Mouse (Mus musculus): ENCODE measurements around the gene Cmtm5. TPM values are rescaled to one million over a fixed set of nuclear protein-coding genes. Genes with fewer than 3 reads are reported as not detected.

The Cmtm5 gene
- polyA plus RNA-seq, 1 experiment = not detected

DNA sequence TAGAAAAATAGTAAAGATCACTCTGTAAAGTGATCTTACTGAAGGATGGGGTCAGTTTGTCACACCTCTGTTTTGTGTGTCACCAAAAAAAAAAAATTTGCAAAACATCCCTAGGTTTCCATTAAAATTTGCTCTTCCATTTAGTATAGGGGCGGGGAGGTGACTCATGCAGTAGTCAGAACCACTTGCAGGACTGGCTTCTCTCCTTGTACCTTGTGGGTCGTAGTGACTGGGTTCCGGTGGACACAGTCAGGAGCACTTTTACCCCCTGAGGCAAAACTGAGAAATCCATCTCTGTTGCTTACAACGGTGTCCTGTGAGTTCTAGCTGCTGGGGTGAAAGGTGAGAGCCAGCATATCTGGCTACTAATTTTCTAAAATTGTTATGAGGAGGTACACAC, 32.4 kb upstream of the Cmtm5 start:
- Histone ChIP-seq H3K27ac (ENCODE audit: control insufficient read depth, insufficient read depth, low read depth, low read length) (no peak overlapping the region), H3K27me3 (ENCODE audit: control insufficient read depth, insufficient read depth, low read length) (no peaks in the 10 kb centered on the region), H3K4me1 (ENCODE audit: control insufficient read depth, insufficient read depth, low read length) (no peaks in the 10 kb centered on the region), H3K4me3 (ENCODE audit: control insufficient read depth, low read depth, low read length) (no peak overlapping the region), H3K36me3 (ENCODE audit: control insufficient read depth, insufficient read depth, low read length) (no peaks in the 10 kb centered on the region)
- TF ChIP-seq CTCF (IDR thresholded peaks at IDR 0.05; ENCODE audit: control insufficient read depth, insufficient read depth, insufficient replicate concordance, low read depth, low read length) = no peak
- no peak for TF ChIP-seq POLR2A (IDR thresholded peaks at IDR 0.05; ENCODE audit: control insufficient read depth, low read depth, low read length)

DNA sequence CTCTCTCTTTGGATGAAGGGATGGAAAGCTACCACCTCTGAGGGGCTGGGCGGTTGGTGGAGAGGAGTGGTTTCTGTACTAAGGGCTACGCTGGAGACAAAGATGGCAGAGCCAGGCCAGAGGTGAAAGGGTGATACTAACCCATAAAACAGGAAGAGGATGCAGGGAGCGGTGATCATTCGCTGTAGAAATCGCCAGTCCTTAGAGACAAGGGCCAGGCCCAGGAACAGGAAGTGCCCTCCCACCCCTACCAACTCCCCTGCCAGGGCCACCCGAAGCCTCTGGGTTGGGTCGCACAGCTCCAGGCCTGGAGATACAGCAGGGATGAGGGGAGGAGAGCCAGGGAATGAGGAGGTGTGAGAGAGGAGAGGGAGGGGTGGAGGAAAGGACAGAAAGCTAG, 27.4 kb upstream of the Cmtm5 start:
- Histone ChIP-seq H3K36me3 (ENCODE audit: control insufficient read depth, insufficient read depth, low read length) (no peaks in the 10 kb centered on the region), H3K4me1 (ENCODE audit: control insufficient read depth, insufficient read depth, low read length) (peaks cover 3% of the 10 kb centered on the region), H3K27me3 (ENCODE audit: control insufficient read depth, insufficient read depth, low read length) (no peaks in the 10 kb centered on the region), H3K4me3 (ENCODE audit: control insufficient read depth, low read depth, low read length) (no peak overlapping the region), H3K27ac (ENCODE audit: control insufficient read depth, insufficient read depth, low read depth, low read length) (no peak overlapping the region)
- TF ChIP-seq CTCF (IDR thresholded peaks at IDR 0.05; ENCODE audit: control insufficient read depth, insufficient read depth, insufficient replicate concordance, low read depth, low read length) (no peak), POLR2A (IDR thresholded peaks at IDR 0.05; ENCODE audit: control insufficient read depth, low read depth, low read length) (no peak)

DNA sequence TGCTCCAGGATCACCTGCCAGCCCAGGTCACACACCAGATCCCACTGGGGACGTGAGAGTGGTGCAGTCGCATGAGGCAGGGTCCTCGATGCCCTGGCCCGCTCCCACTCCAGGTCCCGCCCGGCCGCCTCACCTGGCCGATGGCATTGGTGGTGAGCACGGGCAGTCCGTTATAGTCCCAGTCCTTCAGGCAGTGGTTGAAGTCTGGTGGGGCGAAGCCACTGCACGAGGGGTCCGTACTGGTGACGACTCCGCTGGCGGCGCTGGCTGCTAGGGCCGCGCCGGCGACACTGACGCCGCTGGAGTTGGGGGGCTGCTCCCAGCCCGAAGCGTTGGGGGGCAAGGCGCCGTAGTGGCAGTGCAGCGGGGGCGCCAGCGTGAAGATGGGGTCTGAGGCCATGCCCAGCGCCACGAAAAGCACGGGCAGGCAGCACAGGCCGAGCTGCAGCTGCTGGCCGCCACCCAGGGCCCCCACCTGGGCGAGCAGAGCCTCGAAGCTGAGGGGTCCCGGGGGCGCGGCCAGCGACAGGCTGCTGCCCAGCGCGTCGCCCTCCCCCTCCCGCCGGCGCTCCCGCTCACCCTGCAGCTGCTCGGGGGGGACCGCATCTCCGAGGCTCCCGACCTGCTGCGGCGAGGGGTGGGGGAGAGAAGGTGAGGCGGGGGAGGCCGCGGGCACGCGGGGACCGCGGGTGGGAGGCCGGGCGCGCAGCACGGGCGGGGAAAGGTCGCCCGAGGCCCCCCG, 23.8 kb upstream of the Cmtm5 start:
- H3K4me3 ChIP-seq (ENCODE audit: control insufficient read depth, low read depth, low read length) = peak overlapping the region; percentile 64
- no peaks in the 10 kb centered on the region for H3K27me3 ChIP-seq (ENCODE audit: control insufficient read depth, insufficient read depth, low read length)
- peaks cover 3% of the 10 kb centered on the region for H3K4me1 ChIP-seq (ENCODE audit: control insufficient read depth, insufficient read depth, low read length)
- TF ChIP-seq CTCF (IDR thresholded peaks at IDR 0.05; ENCODE audit: control insufficient read depth, insufficient read depth, insufficient replicate concordance, low read depth, low read length) = no peak
- no peak for TF ChIP-seq POLR2A (IDR thresholded peaks at IDR 0.05; ENCODE audit: control insufficient read depth, low read depth, low read length)
- H3K36me3 ChIP-seq (ENCODE audit: control insufficient read depth, insufficient read depth, low read length) = no peaks in the 10 kb centered on the region
- no peak overlapping the region for H3K27ac ChIP-seq (ENCODE audit: control insufficient read depth, insufficient read depth, low read depth, low read length)

DNA sequence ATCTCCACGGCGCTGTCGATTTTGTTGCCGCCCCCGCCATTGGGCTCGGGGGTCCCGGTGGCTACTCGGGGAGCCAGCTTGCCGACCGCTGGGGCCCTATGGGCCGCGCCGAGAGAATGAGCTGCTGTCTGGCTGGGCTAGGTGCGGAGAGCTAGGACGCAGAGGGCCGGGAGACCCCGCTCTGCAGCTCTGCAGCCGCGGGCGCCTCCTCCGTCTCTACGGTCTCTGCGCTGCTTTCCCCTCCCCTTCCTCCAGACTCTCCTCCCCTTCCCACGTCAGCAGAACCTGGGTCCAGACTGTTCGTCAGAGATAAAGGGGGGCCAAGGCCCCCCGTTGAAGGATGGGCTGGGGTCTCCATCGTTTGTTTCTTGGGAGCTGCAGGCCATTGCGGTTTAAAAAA, 23.2 kb upstream of the Cmtm5 start, which contains the start of gene Slc22a17:
Slc22a17 (minus strand) TSS at position 247 of the 400 bp plus-strand sequence.
- Histone ChIP-seq H3K4me1 (ENCODE audit: control insufficient read depth, insufficient read depth, low read length) (peaks cover 3% of the 10 kb centered on the region), H3K4me3 (ENCODE audit: control insufficient read depth, low read depth, low read length) (peak within 1 kb of the TSS; percentile 64), H3K36me3 (ENCODE audit: control insufficient read depth, insufficient read depth, low read length) (no peaks in the 10 kb centered on the region), H3K27me3 (ENCODE audit: control insufficient read depth, insufficient read depth, low read length) (no peaks in the 10 kb centered on the region), H3K27ac (ENCODE audit: control insufficient read depth, insufficient read depth, low read depth, low read length) (no peak within 1 kb of the TSS)
- TF ChIP-seq CTCF (IDR thresholded peaks at IDR 0.05; ENCODE audit: control insufficient read depth, insufficient read depth, insufficient replicate concordance, low read depth, low read length) (no peak), POLR2A (IDR thresholded peaks at IDR 0.05; ENCODE audit: control insufficient read depth, low read depth, low read length) (peak; percentile 54; the same call in 1 of the 2 replicates)

DNA sequence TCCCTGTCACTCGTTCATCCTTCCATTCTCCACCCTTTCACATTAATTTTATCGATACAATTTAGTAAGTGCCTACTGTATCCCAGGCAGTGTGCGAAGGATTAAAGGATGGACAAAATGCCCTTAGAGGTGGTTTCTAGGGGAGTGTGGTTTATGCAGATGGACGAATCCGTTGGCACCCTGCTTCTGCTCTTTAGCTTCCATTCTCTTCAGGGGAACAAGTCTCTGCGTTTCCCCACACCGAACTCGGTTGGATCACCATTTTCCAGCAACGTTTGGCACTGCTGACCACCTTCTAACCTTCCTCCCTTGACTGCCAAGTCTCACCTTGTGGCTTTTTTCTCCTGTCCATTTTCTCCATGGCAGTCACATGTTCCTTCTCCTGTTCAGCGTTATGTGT, 22.7 kb upstream of the Cmtm5 start:
- H3K4me1 ChIP-seq (ENCODE audit: control insufficient read depth, insufficient read depth, low read length) = peaks cover 3% of the 10 kb centered on the region
- TF ChIP-seq CTCF (IDR thresholded peaks at IDR 0.05; ENCODE audit: control insufficient read depth, insufficient read depth, insufficient replicate concordance, low read depth, low read length) (no peak), POLR2A (IDR thresholded peaks at IDR 0.05; ENCODE audit: control insufficient read depth, low read depth, low read length) (no peak)
- no peaks in the 10 kb centered on the region for H3K36me3 ChIP-seq (ENCODE audit: control insufficient read depth, insufficient read depth, low read length)
- no peaks in the 10 kb centered on the region for H3K27me3 ChIP-seq (ENCODE audit: control insufficient read depth, insufficient read depth, low read length)
- no peak overlapping the region for H3K27ac ChIP-seq (ENCODE audit: control insufficient read depth, insufficient read depth, low read depth, low read length)
- H3K4me3 ChIP-seq (ENCODE audit: control insufficient read depth, low read depth, low read length) = peak overlapping the region; percentile 64

DNA sequence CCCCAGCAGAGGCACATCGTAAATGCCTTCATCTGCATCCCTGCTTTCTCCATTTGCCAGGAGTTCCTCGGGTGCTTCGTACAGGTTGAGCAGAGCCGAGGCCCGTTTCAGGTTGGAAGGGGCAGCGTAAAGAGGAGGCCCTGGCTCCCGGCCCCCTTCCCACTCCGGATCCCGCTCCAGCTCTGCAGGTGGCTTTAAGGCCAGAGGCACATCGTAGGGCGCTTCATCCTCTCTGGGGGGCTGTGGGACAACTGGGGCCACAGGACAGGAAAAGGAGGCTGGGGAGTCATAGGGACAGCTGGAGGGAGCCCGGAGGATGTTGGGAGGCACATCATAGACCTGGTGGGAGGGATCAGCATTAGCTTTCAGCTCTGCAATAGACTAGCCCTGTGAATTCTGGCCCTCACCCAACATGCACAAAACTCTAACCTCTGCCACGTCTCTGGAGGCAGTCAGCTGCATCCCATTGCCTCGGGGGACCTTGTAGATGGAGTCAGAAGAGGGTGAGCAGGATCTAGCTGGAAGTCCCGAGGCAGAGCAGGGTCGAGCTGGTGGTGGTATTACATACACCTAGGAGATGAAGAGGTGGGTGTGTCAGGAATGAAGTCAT, 15.9 kb upstream of the Cmtm5 start:
- Histone ChIP-seq H3K4me3 (ENCODE audit: control insufficient read depth, low read depth, low read length) (no peak overlapping the region), H3K4me1 (ENCODE audit: control insufficient read depth, insufficient read depth, low read length) (no peaks in the 10 kb centered on the region), H3K27me3 (ENCODE audit: control insufficient read depth, insufficient read depth, low read length) (no peaks in the 10 kb centered on the region), H3K27ac (ENCODE audit: control insufficient read depth, insufficient read depth, low read depth, low read length) (no peak overlapping the region), H3K36me3 (ENCODE audit: control insufficient read depth, insufficient read depth, low read length) (no peaks in the 10 kb centered on the region)
- no peak for TF ChIP-seq POLR2A (IDR thresholded peaks at IDR 0.05; ENCODE audit: control insufficient read depth, low read depth, low read length)
- no peak for TF ChIP-seq CTCF (IDR thresholded peaks at IDR 0.05; ENCODE audit: control insufficient read depth, insufficient read depth, insufficient replicate concordance, low read depth, low read length)

DNA sequence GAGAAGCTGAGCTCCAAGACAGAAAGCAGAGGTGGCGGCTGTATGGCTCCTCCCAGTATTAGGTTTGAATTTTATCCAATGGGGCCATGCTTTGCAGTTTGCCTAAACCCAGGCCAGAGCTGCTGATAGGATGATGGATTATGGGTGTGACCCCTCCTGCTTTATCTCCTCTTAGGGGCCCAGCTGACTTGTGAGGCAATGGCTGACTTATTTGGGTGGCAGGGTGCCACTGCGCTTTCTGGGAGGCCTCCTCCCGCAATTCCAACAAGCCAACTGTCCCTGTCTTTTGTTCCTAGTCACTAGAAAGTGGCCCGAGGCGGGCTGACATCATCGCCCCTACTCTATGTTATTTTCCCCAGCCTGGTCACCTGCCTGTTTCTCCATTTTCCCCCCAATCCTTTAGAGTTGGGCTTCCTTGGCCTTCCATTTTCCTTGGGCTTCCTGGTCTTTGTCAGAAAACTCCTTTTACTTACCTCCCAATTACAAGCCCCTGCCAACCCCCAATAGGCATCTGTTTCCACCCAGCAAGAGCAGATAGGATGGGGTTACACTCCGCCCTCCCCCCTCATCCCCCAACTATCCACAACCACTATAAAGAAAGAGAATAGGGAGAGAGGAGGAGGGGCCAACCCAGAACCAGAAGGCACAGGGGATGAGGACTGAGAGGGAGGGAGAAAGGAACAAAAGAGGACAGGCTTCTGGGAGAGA, 11.3 kb upstream of the Cmtm5 start:
- Histone ChIP-seq H3K4me1 (ENCODE audit: control insufficient read depth, insufficient read depth, low read length) (peaks cover 14% of the 10 kb centered on the region), H3K27ac (ENCODE audit: control insufficient read depth, insufficient read depth, low read depth, low read length) (no peak overlapping the region; the same call in 1 of the 2 replicates), H3K4me3 (ENCODE audit: control insufficient read depth, low read depth, low read length) (no peak overlapping the region), H3K27me3 (ENCODE audit: control insufficient read depth, insufficient read depth, low read length) (no peaks in the 10 kb centered on the region), H3K36me3 (ENCODE audit: control insufficient read depth, insufficient read depth, low read length) (no peaks in the 10 kb centered on the region)
- no peak for TF ChIP-seq POLR2A (IDR thresholded peaks at IDR 0.05; ENCODE audit: control insufficient read depth, low read depth, low read length)
- TF ChIP-seq CTCF (IDR thresholded peaks at IDR 0.05; ENCODE audit: control insufficient read depth, insufficient read depth, insufficient replicate concordance, low read depth, low read length) = no peak

All from testis, adult 2 months (tissue).